In the genomic region with DNA sequence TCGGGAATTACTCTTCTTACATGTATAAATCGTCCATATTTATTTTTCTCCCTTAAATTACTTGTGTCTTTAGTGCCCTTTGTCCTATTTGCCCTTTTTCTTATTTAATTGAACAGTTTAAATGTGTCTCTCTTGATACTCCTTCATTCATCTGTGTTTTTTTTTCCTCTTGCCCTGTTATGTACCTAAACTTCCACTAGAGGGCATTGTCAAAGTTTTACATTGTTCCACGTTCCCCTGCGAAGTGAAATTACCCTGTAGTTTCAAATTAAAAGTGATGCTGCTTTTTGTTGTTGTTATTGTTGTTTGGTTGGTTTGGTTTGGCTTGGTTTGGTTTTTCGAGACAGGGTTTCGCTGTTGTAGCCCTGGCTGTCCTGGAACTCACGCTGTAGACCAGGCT, we compare ENCODE assay signal across 13 mouse cellular contexts. TPM values are rescaled to one million over a fixed set of nuclear protein-coding genes. Genes with fewer than 3 reads are reported as not detected.
DNase-seq lines count a peak whose midpoint lies in the region; ATAC-seq and TF ChIP-seq lines count a peak whose summit lies in the region.
"Had no signal": no experiment of that assay in that cellular context is flagged by ENCODE, and none has a peak within 500 bp of the region (broad histone marks: within the 10 kb centered on the region; RNA-seq: fewer than 3 reads in every experiment).

No protein-coding gene starts in this region.

- no peaks in the 10 kb centered on the region for H3K36me3 ChIP-seq in lung, postnatal 0 days (ENCODE audit: insufficient read depth, low read length)

- H3K4me3 ChIP-seq in gastrocnemius, adult 2 months: no peak overlapping the region
- no peak overlapping the region for H3K4me3 ChIP-seq in lung, postnatal 0 days (ENCODE audit: low read depth, low read length)
- H3K4me3 ChIP-seq: forebrain, embryonic 13.5 days; kidney, embryonic 15.5 days; liver, embryonic 12.5 days had no signal

- WGBS in lung, postnatal 0 days: 80% methylated on average over 7 of the region's 7 CpGs

- H3K27me3 ChIP-seq in lung, postnatal 0 days (replicated peaks; ENCODE audit: insufficient read depth, low read length): no peaks in the 10 kb centered on the region
- H3K27me3 ChIP-seq: forebrain, embryonic 13.5 days; kidney, embryonic 15.5 days; liver, embryonic 12.5 days had no signal

- H3K27ac ChIP-seq in gastrocnemius, adult 2 months: no peak overlapping the region
- no peak overlapping the region for H3K27ac ChIP-seq in lung, postnatal 0 days (ENCODE audit: low read length)
- H3K27ac ChIP-seq: forebrain, embryonic 13.5 days; kidney, embryonic 15.5 days; liver, embryonic 12.5 days had no signal

- H3K4me1 ChIP-seq in lung, postnatal 0 days (ENCODE audit: insufficient read depth, low read depth, low read length): no peaks in the 10 kb centered on the region

- TF ChIP-seq CTCF in gastrocnemius, adult 2 months (IDR thresholded peaks at IDR 0.05): peak; percentile 60
- TF ChIP-seq CTCF in lung, postnatal 0 days (IDR thresholded peaks at IDR 0.05): peak; percentile 62

- intact Hi-C loops in gastrocnemius, adult 2 months (cut with DNase I): loop anchor here (5.0 kb wide), 1 partner anchor 206 kb away; no protein-coding TSS in a partner anchor

- ATAC-seq in lung, postnatal 0 days: no peak
- ATAC-seq: forebrain, embryonic 13.5 days; liver, embryonic 12.5 days had no signal

- DNase-seq in gastrocnemius, adult 2 months: no peak
- no peak for DNase-seq in gastrocnemius, adult 8-10 months (ENCODE audit: low spot score in 2 of 2)
- DNase-seq in lung, postnatal 0 days (ENCODE audit: low spot score): peak; percentile 32
- DNase-seq in lung, postnatal 4 days: no peak
- peak; percentile 24 for DNase-seq in NIH3T3 (ENCODE audit: low read depth)
- DNase-seq in retina, postnatal 1 day: peak; percentile 37
- no peak for DNase-seq in right cerebral cortex, adult 18-20 months
- no peak for DNase-seq in gastrocnemius, postnatal 10 days
- DNase-seq: adrenal gland, postnatal 10 days; thymus, postnatal 14 days had no signal

- no peaks in the 10 kb centered on the region for H3K9me3 ChIP-seq in lung, postnatal 0 days (ENCODE audit: low read length)
- H3K9me3 ChIP-seq: forebrain, embryonic 13.5 days; kidney, embryonic 15.5 days; liver, embryonic 12.5 days had no signal

- H3K4me2 ChIP-seq in lung, postnatal 0 days (replicated peaks; ENCODE audit: low read depth, low read length): no peak overlapping the region
- H3K4me2 ChIP-seq: forebrain, embryonic 13.5 days; kidney, embryonic 15.5 days; liver, embryonic 12.5 days had no signal

- no peak for TF ChIP-seq EP300 in lung, postnatal 0 days (IDR thresholded peaks at IDR 0.05)

- no peak overlapping the region for H3K9ac ChIP-seq in lung, postnatal 0 days (replicated peaks; ENCODE audit: low read depth)
- H3K9ac ChIP-seq: forebrain, embryonic 13.5 days; kidney, embryonic 15.5 days; liver, embryonic 12.5 days had no signal

RNA-seq across cellular contexts. Expression of gene Ppa2, which starts 26.5 kb away (rescaled TPM):
- total RNA-seq in gastrocnemius, adult 2 months (2021): 10 to 100 TPM; 43.7 to 59.7 TPM
- total RNA-seq in gastrocnemius, adult 8-10 months (2022): 10 to 100 TPM; 46.1 to 54.6 (median 49.8) TPM
- polyA plus RNA-seq in lung, postnatal 0 days (2015; fragmentation: Nextera tagmentation; extraction: Ambion mirVana): 94.1 and 104 TPM in 2 replicates
- total RNA-seq in gastrocnemius, postnatal 10 days (2021): 10 to 100 TPM; 51.0 to 51.3 TPM

Comparison
In these comparisons a context has a peak if more than half of its experiments do, and no peak if none do; other contexts are left out.
1. DNase-seq: peak in lung, postnatal 0 days (single experiment), NIH3T3 (single experiment) and retina, postnatal 1 day (single experiment); none in gastrocnemius, adult 2 months (single experiment), gastrocnemius, adult 8-10 months (0 of 2), lung, postnatal 4 days (0 of 2), right cerebral cortex, adult 18-20 months (single experiment) and gastrocnemius, postnatal 10 days (single experiment).